Mouse (Mus musculus) forebrain, embryonic 16.5 days (tissue): Measurements from ENCODE around the gene Mgat1. TPM values are rescaled to one million over a fixed set of nuclear protein-coding genes. Genes with fewer than 3 reads are reported as not detected.

ENCODE experiments used
- ATAC-seq: fragments of 200-750 bp; cut with Nextera tagmentation; 2 replicates; pipeline ENCODE4 v1.8.0; 2017; ENCODE audit warnings: mild to moderate bottlenecking, moderate library complexity
- H3K27ac ChIP-seq: fragments of 300-500 bp; sonication (generic); 2 replicates; pipeline ENCODE4 v1.5.1; 2014; ENCODE audit warnings: low read length, control low read depth
- H3K27me3 ChIP-seq: fragments of 300-500 bp; sonication (generic); replicated peaks from 2 replicates; pipeline ENCODE4 v1.6.1; 2014; ENCODE audit warnings: low read length; ENCODE audit not compliant: control insufficient read depth, insufficient read depth
- H3K36me3 ChIP-seq: fragments of 300-500 bp; sonication (generic); 2 replicates; pipeline ENCODE4 v1.6.1; 2014; ENCODE audit not compliant: control insufficient read depth, insufficient read depth
- H3K4me1 ChIP-seq: fragments of 300-500 bp; sonication (generic); replicated peaks from 2 replicates; pipeline ENCODE4 v1.6.1; 2014; ENCODE audit warnings: low read length; ENCODE audit not compliant: control insufficient read depth, insufficient read depth
- H3K4me2 ChIP-seq: fragments of 300-500 bp; sonication (generic); 2 replicates; pipeline ENCODE4 v1.6.1; 2014; ENCODE audit warnings: mild to moderate bottlenecking, low read length, control low read depth
- H3K4me3 ChIP-seq: fragments of 300-500 bp; sonication (generic); replicated peaks from 2 replicates; pipeline ENCODE4 v1.5.1; 2014; ENCODE audit warnings: mild to moderate bottlenecking, low read length, control low read depth
- H3K9ac ChIP-seq: fragments of 300-500 bp; sonication (generic); replicated peaks from 2 replicates; pipeline ENCODE4 v1.6.1; 2014; ENCODE audit warnings: low read depth, low read length, control low read depth
- H3K9me3 ChIP-seq: fragments of 300-500 bp; sonication (generic); 2 replicates; pipeline ENCODE4 v1.6.1; 2016; ENCODE audit warnings: low read length; ENCODE audit not compliant: control insufficient read depth
- WGBS: fragments of 180-500 bp; shearing (Covaris S2); extraction: QIAGEN DNeasy Blood & Tissue Kit; methylation state at CpG from one replicate; pipeline ENCODE4 v1.1.7; 2014; 5-methylcytosine and 5-hydroxymethylcytosine counted together
- polyA plus RNA-seq: library from polyadenylated mRNA; unstranded; fragments of >200 nt; fragmentation: Nextera tagmentation; extraction: Ambion mirVana; gene quantifications from 2 replicates; pipeline ENCODE4 v1.2.1, GENCODE M21; 2015

Gene Mgat1
- polyA plus RNA-seq, 1 experiment from 2014 or later: 28.0 TPM

GRCm38 (mm10) chr11:49253035-49253434, 9.0 kb downstream of the Mgat1 start:
- 89% methylated on average over 6 of the region's 6 CpGs for WGBS
- ATAC-seq: no peak
- no peaks in the 10 kb centered on the region for H3K27me3 ChIP-seq
- H3K27ac ChIP-seq: no peak overlapping the region
- H3K36me3 ChIP-seq: no peaks in the 10 kb centered on the region
- no peak overlapping the region for H3K4me2 ChIP-seq
- H3K4me1 ChIP-seq: peaks cover 14% of the 10 kb centered on the region
- H3K9ac ChIP-seq: no peak overlapping the region
- no peaks in the 10 kb centered on the region for H3K9me3 ChIP-seq
- no peak overlapping the region for H3K4me3 ChIP-seq

GRCm38 (mm10) chr11:49259296-49259695, 15.3 kb downstream of the Mgat1 start:
- Histone ChIP-seq H3K9me3 (no peaks in the 10 kb centered on the region), H3K4me3 (no peak overlapping the region), H3K4me2 (no peak overlapping the region), H3K27me3 (no peaks in the 10 kb centered on the region), H3K4me1 (no peaks in the 10 kb centered on the region), H3K9ac (no peak overlapping the region), H3K27ac (no peak overlapping the region), H3K36me3 (peaks cover 5% of the 10 kb centered on the region)
- ATAC-seq: no peak
- 96% methylated on average over 2 of the region's 2 CpGs for WGBS

- 83% methylated on average over 1 of the region's 1 CpGs for WGBS
- H3K4me3 ChIP-seq: no peak overlapping the region
- ATAC-seq: no peak
- H3K9me3 ChIP-seq: no peaks in the 10 kb centered on the region
- peaks cover 5% of the 10 kb centered on the region for H3K36me3 ChIP-seq
- H3K27me3 ChIP-seq: no peaks in the 10 kb centered on the region
- no peak overlapping the region for H3K9ac ChIP-seq
- H3K27ac ChIP-seq: no peak overlapping the region
- H3K4me2 ChIP-seq: no peak overlapping the region
- H3K4me1 ChIP-seq: no peaks in the 10 kb centered on the region
Measured at GRCm38 (mm10) chr11:49259829-49260228, 15.8 kb downstream of the Mgat1 start.

- no peak overlapping the region for H3K27ac ChIP-seq
- peaks cover 5% of the 10 kb centered on the region for H3K36me3 ChIP-seq
- 91% methylated on average over 21 of the region's 21 CpGs for WGBS
- no peaks in the 10 kb centered on the region for H3K9me3 ChIP-seq
- H3K4me1 ChIP-seq: no peaks in the 10 kb centered on the region
- H3K4me2 ChIP-seq: no peak overlapping the region
- H3K9ac ChIP-seq: no peak overlapping the region
- ATAC-seq: no peak
- no peak overlapping the region for H3K4me3 ChIP-seq
- H3K27me3 ChIP-seq: no peaks in the 10 kb centered on the region
Measured at GRCm38 (mm10) chr11:49260598-49261312, 16.8 kb downstream of the Mgat1 start.

GRCm38 (mm10) chr11:49261313-49261855, 17.4 kb downstream of the Mgat1 start:
- Histone ChIP-seq H3K27me3 (no peaks in the 10 kb centered on the region), H3K36me3 (peaks cover 5% of the 10 kb centered on the region), H3K4me2 (no peak overlapping the region), H3K9me3 (no peaks in the 10 kb centered on the region), H3K27ac (no peak overlapping the region), H3K4me3 (no peak overlapping the region), H3K9ac (no peak overlapping the region), H3K4me1 (no peaks in the 10 kb centered on the region)
- 95% methylated on average over 14 of the region's 14 CpGs for WGBS
- ATAC-seq: no peak

- H3K36me3 ChIP-seq: peaks cover 5% of the 10 kb centered on the region
- WGBS: 90% methylated on average over 5 of the region's 5 CpGs
- no peak for ATAC-seq
Measured at GRCm38 (mm10) chr11:49262286-49262685, 18.3 kb downstream of the Mgat1 start.

GRCm38 (mm10) chr11:49263149-49263548, 19.2 kb downstream of the Mgat1 start:
- Histone ChIP-seq H3K4me3 (no peak overlapping the region), H3K4me1 (no peaks in the 10 kb centered on the region), H3K27me3 (no peaks in the 10 kb centered on the region), H3K36me3 (peaks cover 5% of the 10 kb centered on the region), H3K9ac (no peak overlapping the region), H3K4me2 (no peak overlapping the region), H3K27ac (no peak overlapping the region), H3K9me3 (no peaks in the 10 kb centered on the region)
- 89% methylated on average over 6 of the region's 6 CpGs for WGBS
- ATAC-seq: no peak

More at GRCm38 (mm10) chr11:49262286-49262685, 18.3 kb downstream of the Mgat1 start:
- no peak overlapping the region for H3K9ac ChIP-seq
- no peaks in the 10 kb centered on the region for H3K27me3 ChIP-seq
- H3K4me3 ChIP-seq: no peak overlapping the region
- H3K27ac ChIP-seq: no peak overlapping the region
- no peaks in the 10 kb centered on the region for H3K4me1 ChIP-seq
- H3K4me2 ChIP-seq: no peak overlapping the region
- H3K9me3 ChIP-seq: no peaks in the 10 kb centered on the region

- Histone ChIP-seq H3K9ac (no peak overlapping the region), H3K27ac (no peak overlapping the region), H3K36me3 (peaks cover 5% of the 10 kb centered on the region), H3K27me3 (no peaks in the 10 kb centered on the region), H3K9me3 (no peaks in the 10 kb centered on the region), H3K4me2 (no peak overlapping the region), H3K4me1 (no peaks in the 10 kb centered on the region), H3K4me3 (no peak overlapping the region)
- no peak for ATAC-seq
- 91% methylated on average over 7 of the region's 7 CpGs for WGBS
Measured at GRCm38 (mm10) chr11:49264081-49264480, 20.1 kb downstream of the Mgat1 start.

GRCm38 (mm10) chr11:49264622-49265021, 20.6 kb downstream of the Mgat1 start:
- 63% methylated on average over 11 of the region's 11 CpGs for WGBS
- H3K36me3 ChIP-seq: peaks cover 4% of the 10 kb centered on the region
- no peaks in the 10 kb centered on the region for H3K4me1 ChIP-seq
- no peak overlapping the region for H3K4me3 ChIP-seq
- no peaks in the 10 kb centered on the region for H3K9me3 ChIP-seq
- H3K9ac ChIP-seq: no peak overlapping the region
- no peak for ATAC-seq
- no peaks in the 10 kb centered on the region for H3K27me3 ChIP-seq
- H3K27ac ChIP-seq: no peak overlapping the region
- H3K4me2 ChIP-seq: no peak overlapping the region
